ENCODE assay signal across 22 mouse cellular contexts in the genomic region with DNA sequence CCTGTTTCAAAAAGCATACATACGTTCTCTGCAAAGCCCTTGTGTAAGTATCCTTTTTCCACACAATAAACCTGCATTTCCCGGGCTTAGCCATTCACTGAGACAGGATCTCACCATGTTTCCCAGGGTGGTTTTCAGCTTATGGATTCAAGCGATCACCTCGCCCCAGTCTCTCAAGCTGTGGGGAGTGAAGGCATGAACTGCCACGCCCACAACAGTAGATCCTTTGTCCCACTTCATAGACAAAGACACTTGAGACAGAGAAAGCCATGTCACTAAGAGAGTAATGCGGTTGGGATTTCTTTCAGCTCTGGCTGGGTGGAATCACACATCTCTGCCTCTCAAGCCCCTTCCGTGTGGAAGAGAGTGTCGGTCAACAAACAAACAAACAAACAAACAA. TPM values are rescaled to one million over a fixed set of nuclear protein-coding genes. Genes with fewer than 3 reads are reported as not detected.
DNase-seq lines count a peak whose midpoint lies in the region; ATAC-seq lines count a peak whose summit lies in the region.
"Had no signal": no experiment of that assay in that cellular context is flagged by ENCODE, and none has a peak within 500 bp of the region (broad histone marks: within the 10 kb centered on the region; RNA-seq: fewer than 3 reads in every experiment).

No protein-coding gene starts in this region.

- no peak overlapping the region for H3K4me3 ChIP-seq in limb, embryonic 13.5 days
- H3K4me3 ChIP-seq in limb, embryonic 10.5 days, result no peak overlapping the region
- H3K4me3 ChIP-seq: embryonic facial prominence, embryonic 10.5 days; embryonic facial prominence, embryonic 12.5 days; forebrain, embryonic 13.5 days; forebrain, embryonic 15.5 days had no signal

- peaks cover 50% of the 10 kb centered on the region for H3K4me1 ChIP-seq in limb, embryonic 13.5 days
- H3K4me1 ChIP-seq in limb, embryonic 10.5 days, result peaks cover 8% of the 10 kb centered on the region; the same call in 1 of the 2 replicates

- H3K27ac ChIP-seq in limb, embryonic 13.5 days, result 0 out of 2 replicates have a peak overlapping the region, but pooled peaks have one; percentile 80
- H3K27ac ChIP-seq in limb, embryonic 10.5 days, result no peak overlapping the region
- H3K27ac ChIP-seq: embryonic facial prominence, embryonic 10.5 days; embryonic facial prominence, embryonic 12.5 days; forebrain, embryonic 13.5 days; forebrain, embryonic 15.5 days had no signal

- no peak overlapping the region for H3K9ac ChIP-seq in limb, embryonic 13.5 days
- H3K9ac ChIP-seq: embryonic facial prominence, embryonic 12.5 days; forebrain, embryonic 13.5 days; forebrain, embryonic 15.5 days; forebrain, postnatal 0 days had no signal

- no peaks in the 10 kb centered on the region for H3K9me3 ChIP-seq in limb, embryonic 13.5 days
- H3K9me3 ChIP-seq in limb, embryonic 10.5 days (replicated peaks), result no peaks in the 10 kb centered on the region
- H3K9me3 ChIP-seq: embryonic facial prominence, embryonic 10.5 days; embryonic facial prominence, embryonic 12.5 days; forebrain, embryonic 13.5 days; forebrain, embryonic 15.5 days; G1E had no signal

- WGBS in limb, embryonic 13.5 days, result 93% methylated on average over 8 of the region's 8 CpGs
- WGBS in limb, embryonic 10.5 days, result 89% methylated on average over 8 of the region's 8 CpGs

- no peak for DNase-seq in limb, embryonic 10.5 days (ENCODE audit: low spot score)
- DNase-seq in ES-CJ7 (ENCODE audit: low read depth, low spot score), result peak; percentile 15
- peak; percentile 62 for DNase-seq in R1 (ENCODE audit: low read depth, low spot score)
- no peak for DNase-seq in frontal cortex, postnatal 10 days (ENCODE audit: low spot score in 2 of 2)
- no peak for DNase-seq in left cerebral cortex, adult 9 months (ENCODE audit: low spot score in 2 of 2)
- DNase-seq: adrenal gland, adult 8-10 months; adrenal gland, postnatal 14 days; adrenal gland, postnatal 36 days; cerebellum, adult 11-12 months; cerebellum, adult 2 months; cerebellum, adult 9-10 months; cerebellum, postnatal 10 days; cerebellum, postnatal 25 days; forebrain, postnatal 0 days had no signal

- no peaks in the 10 kb centered on the region for H3K27me3 ChIP-seq in limb, embryonic 13.5 days
- no peaks in the 10 kb centered on the region for H3K27me3 ChIP-seq in limb, embryonic 10.5 days (ENCODE audit: low read depth, poor library complexity, severe bottlenecking)
- H3K27me3 ChIP-seq: embryonic facial prominence, embryonic 12.5 days; forebrain, embryonic 13.5 days; forebrain, embryonic 15.5 days; Patski had no signal

- no peak for ATAC-seq in limb, embryonic 13.5 days (ENCODE audit: low FRiP score, low read depth)
- ATAC-seq: activated CD4-positive, CD25-positive, alpha-beta regulatory T cell, adult 4 months; forebrain, embryonic 13.5 days; forebrain, embryonic 15.5 days; forebrain, postnatal 0 days; Patski had no signal

- H3K4me2 ChIP-seq in limb, embryonic 13.5 days (replicated peaks), result no peak overlapping the region
- H3K4me2 ChIP-seq: embryonic facial prominence, embryonic 12.5 days; forebrain, embryonic 13.5 days; forebrain, embryonic 15.5 days had no signal

- no peaks in the 10 kb centered on the region for H3K36me3 ChIP-seq in limb, embryonic 13.5 days
- H3K36me3 ChIP-seq in limb, embryonic 10.5 days, result no peaks in the 10 kb centered on the region
- H3K36me3 ChIP-seq: embryonic facial prominence, embryonic 10.5 days; embryonic facial prominence, embryonic 12.5 days; forebrain, embryonic 15.5 days; G1E had no signal

RNA-seq across cellular contexts. Expression of gene Jdp2, which starts 49.2 kb away (rescaled TPM):
- polyA plus RNA-seq in limb, embryonic 13.5 days (2015; fragmentation: Nextera tagmentation; extraction: Ambion mirVana), result 0.89 and 1.2 TPM in 2 replicates
- polyA plus RNA-seq in limb, embryonic 10.5 days (2016; fragmentation: Nextera tagmentation; extraction: Ambion mirVana), result not detected in 2 replicates
- polyA plus RNA-seq: activated CD4-positive, CD25-positive, alpha-beta regulatory T cell, adult 4 months; forebrain, embryonic 13.5 days; G1E had no signal

Comparison
In these comparisons a context has a peak if more than half of its experiments do, and no peak if none do; other contexts are left out.
1. DNase-seq: peak in ES-CJ7 (single experiment) and R1 (single experiment); none in limb, embryonic 10.5 days (single experiment), frontal cortex, postnatal 10 days (0 of 2) and left cerebral cortex, adult 9 months (0 of 2).